ENCODE assay signal across 9 mouse cellular contexts in genomic region chr7:89339142-89339435, GRCm38 (mm10).
A peak's percentile ranks its signal among the peaks of the same experiment; 100 is the strongest.
DNase-seq lines count a peak whose midpoint lies in the region; ATAC-seq lines count a peak whose summit lies in the region.
"Had no signal": no experiment of that assay in that cellular context is flagged by ENCODE, and none has a peak within 500 bp of the region (broad histone marks: within the 10 kb centered on the region; RNA-seq: fewer than 3 reads in every experiment).

No protein-coding gene starts in this region.

- H3K9ac ChIP-seq in heart, embryonic 15.5 days = peak overlapping the region; percentile 85
- peak overlapping the region; percentile 89 for H3K9ac ChIP-seq in hindbrain, embryonic 14.5 days
- peak overlapping the region; percentile 75 for H3K9ac ChIP-seq in midbrain, embryonic 12.5 days (replicated peaks)

- DNase-seq in heart, postnatal 14 days = no peak
- no peak for DNase-seq in hindbrain, embryonic 14.5 days (ENCODE audit: low spot score)
- no peak for DNase-seq in ovary, postnatal 14 days (ENCODE audit: low spot score)
- DNase-seq in urinary bladder, postnatal 4 days (ENCODE audit: low spot score in 2 of 2) = no peak
- no peak for DNase-seq in frontal cortex, postnatal 36 days (ENCODE audit: low spot score in 2 of 2)

- H3K27me3 ChIP-seq in heart, embryonic 15.5 days = no peaks in the 10 kb centered on the region
- no peaks in the 10 kb centered on the region for H3K27me3 ChIP-seq in hindbrain, embryonic 14.5 days (ENCODE audit: control insufficient read depth, insufficient read depth, low read length)
- H3K27me3 ChIP-seq in midbrain, embryonic 12.5 days = no peaks in the 10 kb centered on the region
- H3K27me3 ChIP-seq: Patski had no signal

- peak overlapping the region; percentile 73 for H3K27ac ChIP-seq in heart, embryonic 15.5 days
- H3K27ac ChIP-seq in hindbrain, embryonic 14.5 days = peak overlapping the region; percentile 80
- H3K27ac ChIP-seq in midbrain, embryonic 12.5 days (replicated peaks) = peak overlapping the region; percentile 62; the same call in 1 of the 2 replicates

- H3K4me1 ChIP-seq in heart, embryonic 15.5 days (replicated peaks) = peaks cover 23% of the 10 kb centered on the region
- H3K4me1 ChIP-seq in hindbrain, embryonic 14.5 days (replicated peaks; ENCODE audit: control insufficient read depth, insufficient read depth, low read length) = peaks cover 35% of the 10 kb centered on the region
- H3K4me1 ChIP-seq in midbrain, embryonic 12.5 days = peaks cover 18% of the 10 kb centered on the region

- intact Hi-C loops in heart, postnatal 14 days (cut with DNase I) = loop anchor here (5.0 kb wide), 2 partner anchors 33 to 63 kb away; partner anchors contain the start of genes Fzd4 and Tmem135

- peak overlapping the region; percentile 90 for H3K4me2 ChIP-seq in heart, embryonic 15.5 days
- H3K4me2 ChIP-seq in hindbrain, embryonic 14.5 days (replicated peaks) = peak overlapping the region; percentile 74
- peak overlapping the region; percentile 89 for H3K4me2 ChIP-seq in midbrain, embryonic 12.5 days (replicated peaks)

- no peaks in the 10 kb centered on the region for H3K36me3 ChIP-seq in heart, embryonic 15.5 days
- H3K36me3 ChIP-seq in hindbrain, embryonic 14.5 days (replicated peaks; ENCODE audit: control insufficient read depth, insufficient read depth) = no peaks in the 10 kb centered on the region
- H3K36me3 ChIP-seq in midbrain, embryonic 12.5 days = no peaks in the 10 kb centered on the region

- H3K9me3 ChIP-seq in heart, embryonic 15.5 days (replicated peaks) = no peaks in the 10 kb centered on the region
- no peaks in the 10 kb centered on the region for H3K9me3 ChIP-seq in hindbrain, embryonic 14.5 days (ENCODE audit: control insufficient read depth, low read length)
- no peaks in the 10 kb centered on the region for H3K9me3 ChIP-seq in midbrain, embryonic 12.5 days

- peak overlapping the region; percentile 89 for H3K4me3 ChIP-seq in heart, embryonic 15.5 days
- peak overlapping the region; percentile 76 for H3K4me3 ChIP-seq in hindbrain, embryonic 14.5 days (replicated peaks; ENCODE audit: low read length)
- peak overlapping the region; percentile 79 for H3K4me3 ChIP-seq in midbrain, embryonic 12.5 days

- 0 out of 2 replicates have a peak, but pooled peaks have one; percentile 9 for ATAC-seq in heart, embryonic 15.5 days (replicated peaks; ENCODE audit: insufficient number of reproducible peaks, insufficient read depth, low FRiP score, low read depth)
- peak; percentile 25 for ATAC-seq in activated CD4-positive, CD25-positive, alpha-beta regulatory T cell, adult 4 months
- ATAC-seq in hindbrain, embryonic 14.5 days (ENCODE audit: low FRiP score) = peak; percentile 71
- peak; percentile 70 for ATAC-seq in midbrain, embryonic 12.5 days (ENCODE audit: low FRiP score, low read depth)

Comparison
In these comparisons a context has a peak if more than half of its experiments do, and no peak if none do; other contexts are left out.
1. ATAC-seq: peak in every context shown above with its lines; median percentile 71 in hindbrain, embryonic 14.5 days; 70 in midbrain, embryonic 12.5 days; 25 in activated CD4-positive, CD25-positive, alpha-beta regulatory T cell, adult 4 months; 9 in heart, embryonic 15.5 days.